Mouse (Mus musculus) liver, adult 2 months (tissue): ENCODE data around the gene Spty2d1. TPM values are rescaled to one million over a fixed set of nuclear protein-coding genes. Genes with fewer than 3 reads are reported as not detected.
"Not testable (repeated sequence)": the region's sequence is repeated elsewhere in the genome, so short reads cannot be mapped to it uniquely, and the experiment has no call there.

Experiments
- DNase-seq: peaks from one replicate; pipeline ENCODE4 v3.0.0-alpha.2; 2011; ENCODE audit warnings: low read depth, low spot score; ENCODE audit errors: extremely low read depth
- H3K27ac ChIP-seq: fragments of 200-500 bp; replicated peaks from 2 replicates; pipeline ENCODE4 v1.5.1; 2012; ENCODE audit warnings: low read depth, mild to moderate bottlenecking, control low read depth, inconsistent platforms, low read length; ENCODE audit not compliant: insufficient read depth
- H3K27me3 ChIP-seq: fragments of 200-500 bp; 2 replicates; pipeline ENCODE4 v1.6.1; 2012; ENCODE audit warnings: mild to moderate bottlenecking, moderate library complexity, low read length, inconsistent platforms; ENCODE audit not compliant: control insufficient read depth, insufficient read depth
- H3K36me3 ChIP-seq: fragments of 200-500 bp; 2 replicates; pipeline ENCODE4 v1.6.1; 2012; ENCODE audit warnings: low read length, inconsistent platforms; ENCODE audit not compliant: control insufficient read depth, insufficient read depth
- H3K4me1 ChIP-seq: fragments of 200-500 bp; 2 replicates; pipeline ENCODE4 v1.6.1; 2011; ENCODE audit warnings: low read length; ENCODE audit not compliant: control insufficient read depth, insufficient read depth
- H3K4me3 ChIP-seq: fragments of 200-500 bp; 2 replicates; pipeline ENCODE4 v1.5.1; 2011; ENCODE audit warnings: low read depth, mild to moderate bottlenecking, control low read depth, low read length, moderate library complexity; ENCODE audit not compliant: insufficient read depth
- H3K79me2 ChIP-seq: fragments of 200-500 bp; 2 replicates; pipeline ENCODE4 v1.6.1; 2012; ENCODE audit warnings: inconsistent platforms, mild to moderate bottlenecking, low read length, moderate library complexity; ENCODE audit not compliant: control insufficient read depth, insufficient read depth
- H3K9ac ChIP-seq: fragments of 200-500 bp; 2 replicates; pipeline ENCODE4 v1.6.1; 2012; ENCODE audit warnings: low read depth, mild to moderate bottlenecking, control low read depth, inconsistent platforms, low read length
- CTCF ChIP-seq: fragments of 200-500 bp; IDR thresholded peaks from 2 replicates; pipeline ENCODE4 v1.5.1; 2011; ENCODE audit warnings: low read depth, low read length, control low read depth
- POLR2A ChIP-seq: fragments of 200-500 bp; IDR thresholded peaks from 2 replicates; pipeline ENCODE4 v1.6.1; 2011; ENCODE audit warnings: low read length, control low read depth; ENCODE audit not compliant: insufficient read depth; ENCODE audit errors: extremely low read depth
- WGBS: fragments of 180-500 bp; shearing (Covaris S2); methylation state at CpG from one replicate; pipeline ENCODE4 v1.1.7; 2018; 5-methylcytosine and 5-hydroxymethylcytosine counted together
- polyA plus RNA-seq: library from polyadenylated mRNA; depleted of rRNA; stranded (reverse); fragments of >200 nt; gene quantifications from 2 replicates; pipeline ENCODE4 v1.2.3, GENCODE M21; 2012
- total RNA-seq: library from RNA; depleted of rRNA; stranded (reverse); fragments of >200 nt; gene quantifications from 2 replicates; pipeline ENCODE4 v1.2.3, GENCODE M21; 2014

Gene Spty2d1
- total and polyA plus RNA-seq, 2 experiments = 3.2 to 7.5 TPM

DNA sequence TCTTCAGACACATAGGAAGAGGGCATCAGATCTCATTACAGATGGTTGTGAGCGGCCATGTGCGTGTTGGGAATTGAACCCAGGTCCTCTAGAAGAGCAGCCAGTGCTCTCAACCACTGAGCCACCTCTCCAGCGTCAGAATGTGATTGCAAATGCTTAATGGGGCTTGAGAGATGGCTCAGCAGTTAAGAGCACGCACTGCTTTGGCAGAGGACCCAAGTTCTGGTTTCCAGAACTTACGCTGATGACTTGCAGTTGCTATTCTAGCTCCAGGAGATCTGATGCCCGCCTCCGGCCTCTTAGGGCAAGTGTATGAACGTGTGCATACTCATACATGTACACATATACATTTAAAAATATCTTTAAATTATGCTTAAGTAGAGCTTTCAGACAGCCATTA, 27.2 kb upstream of the Spty2d1 start:
- no peaks in the 10 kb centered on the region for H3K36me3 ChIP-seq
- no peaks in the 10 kb centered on the region for H3K79me2 ChIP-seq
- H3K27me3 ChIP-seq = no peaks in the 10 kb centered on the region
- no peak overlapping the region for H3K9ac ChIP-seq
- WGBS = 80% methylated on average over 8 of the region's 8 CpGs
- no peak overlapping the region for H3K4me3 ChIP-seq
- no peaks in the 10 kb centered on the region for H3K4me1 ChIP-seq
- no peak for DNase-seq
- H3K27ac ChIP-seq = no peak overlapping the region
- TF ChIP-seq CTCF = no peak
- no peak for TF ChIP-seq POLR2A

DNA sequence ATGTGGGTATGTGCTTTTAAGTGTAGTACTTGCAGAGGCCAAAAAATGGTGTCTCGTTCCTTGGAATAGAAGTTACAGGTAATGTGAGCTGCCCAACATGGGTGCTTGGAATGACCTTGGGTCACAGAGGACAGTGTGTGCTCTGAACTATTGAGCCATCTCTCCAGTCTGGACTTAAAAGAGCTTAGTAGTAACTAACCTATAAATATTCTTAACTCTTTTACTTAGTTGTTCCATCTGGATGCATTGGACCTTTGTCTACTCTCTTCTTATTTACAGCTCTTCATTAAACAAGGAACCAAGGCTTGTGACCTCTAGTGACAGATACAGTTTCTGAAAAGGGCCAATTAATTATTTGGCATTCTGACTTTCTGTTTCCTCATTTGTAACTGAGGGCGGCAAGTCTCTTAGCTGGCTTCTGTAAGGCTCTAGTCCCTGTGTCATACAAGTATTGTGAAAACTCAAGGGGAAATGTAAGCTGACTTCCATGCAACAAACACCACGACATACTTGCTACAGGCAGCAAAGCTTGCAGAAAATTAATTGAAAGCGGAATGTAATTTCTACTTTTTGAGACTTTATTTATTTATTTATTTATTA, 26.7 kb upstream of the Spty2d1 start:
- TF ChIP-seq CTCF (no peak), POLR2A (no peak)
- H3K79me2 ChIP-seq = no peaks in the 10 kb centered on the region
- no peaks in the 10 kb centered on the region for H3K27me3 ChIP-seq
- H3K9ac ChIP-seq = no peak overlapping the region
- H3K36me3 ChIP-seq = no peaks in the 10 kb centered on the region
- H3K4me1 ChIP-seq = no peaks in the 10 kb centered on the region
- no peak overlapping the region for H3K27ac ChIP-seq
- no peak overlapping the region for H3K4me3 ChIP-seq
- WGBS = 75% methylated on average over 4 of the region's 4 CpGs
- DNase-seq = peak; percentile 53

DNA sequence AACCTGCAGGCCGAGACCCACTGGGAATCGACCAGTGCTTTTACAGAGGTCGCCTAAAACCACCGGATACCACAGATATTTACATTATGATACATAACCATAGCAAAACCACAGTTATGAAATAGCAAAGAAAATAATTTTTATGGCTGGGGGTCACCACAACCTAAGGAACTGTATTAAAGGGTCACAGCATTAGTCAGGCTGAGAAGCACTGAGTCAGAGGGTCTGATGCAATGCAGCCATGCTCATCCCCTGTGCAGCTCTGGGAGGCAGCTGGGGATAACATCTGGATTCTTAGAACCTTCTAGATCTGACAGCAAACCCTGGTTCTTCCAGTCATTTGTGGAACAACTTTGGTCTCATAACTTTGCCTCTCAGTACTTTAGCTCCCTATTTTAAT, 23.2 kb upstream of the Spty2d1 start:
- no peak for TF ChIP-seq POLR2A
- TF ChIP-seq CTCF = no peak
- no peak for DNase-seq
- H3K79me2 ChIP-seq = no peaks in the 10 kb centered on the region
- no peaks in the 10 kb centered on the region for H3K36me3 ChIP-seq
- H3K4me1 ChIP-seq = no peaks in the 10 kb centered on the region
- 88% methylated on average over 4 of the region's 4 CpGs for WGBS
- H3K27me3 ChIP-seq = no peaks in the 10 kb centered on the region
- H3K27ac ChIP-seq = no peak overlapping the region
- no peak overlapping the region for H3K4me3 ChIP-seq
- no peak overlapping the region for H3K9ac ChIP-seq

DNA sequence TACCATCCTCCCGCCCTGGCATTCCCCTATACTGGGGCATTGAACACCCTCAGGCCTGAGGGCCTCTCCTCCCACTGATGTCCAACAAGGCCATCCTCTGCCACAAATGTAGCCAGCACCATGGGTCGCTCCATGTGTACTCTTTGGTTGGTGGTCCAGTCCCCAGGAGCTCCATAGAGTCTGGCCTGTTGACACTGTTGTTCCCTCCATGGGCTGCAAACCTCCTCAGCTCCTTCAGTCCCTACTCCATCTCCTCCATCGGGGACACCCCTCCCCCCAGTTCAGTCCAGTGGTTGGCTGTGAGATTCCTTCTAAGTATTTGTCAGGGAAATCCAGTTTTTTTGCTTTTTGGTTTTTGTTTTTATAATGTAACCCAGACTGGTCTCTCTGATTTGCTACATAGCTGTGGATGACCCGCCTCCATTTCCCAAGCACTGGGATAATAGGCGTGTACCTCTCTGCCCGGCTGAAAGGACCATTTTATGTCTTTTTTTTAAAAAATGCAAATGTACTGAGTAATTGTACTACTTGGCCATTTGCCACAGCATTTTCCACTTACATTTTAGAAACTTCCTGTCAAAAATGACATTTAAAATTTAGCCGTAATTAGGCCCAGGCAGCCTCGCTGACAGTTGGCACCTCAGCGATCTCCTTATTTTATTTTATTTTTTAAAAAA, 22.4 kb upstream of the Spty2d1 start:
- Histone ChIP-seq H3K4me1 (no peaks in the 10 kb centered on the region), H3K27ac (no peak overlapping the region), H3K9ac (no peak overlapping the region), H3K4me3 (no peak overlapping the region), H3K79me2 (no peaks in the 10 kb centered on the region), H3K27me3 (no peaks in the 10 kb centered on the region), H3K36me3 (no peaks in the 10 kb centered on the region)
- TF ChIP-seq CTCF (no peak), POLR2A (no peak)
- no peak for DNase-seq
- 84% methylated on average over 9 of the region's 9 CpGs for WGBS

DNA sequence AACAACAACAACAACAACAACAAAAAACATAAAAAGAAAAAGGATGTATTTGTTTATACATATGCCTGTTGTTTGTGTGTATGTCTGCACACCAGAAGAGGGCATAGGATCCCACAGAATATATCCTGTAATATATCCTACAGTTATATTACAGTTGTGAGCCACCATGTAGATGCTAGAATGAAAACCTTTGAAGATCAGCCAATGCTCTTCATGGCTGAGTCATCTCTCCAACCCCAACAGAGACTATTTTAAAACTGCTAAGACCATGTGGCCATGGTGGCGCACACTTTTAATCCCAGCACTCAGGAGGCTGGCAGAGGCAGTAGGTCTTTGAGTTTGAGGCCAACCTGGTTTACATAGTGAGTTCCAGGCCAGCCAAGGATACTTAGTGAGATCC, 19.3 kb upstream of the Spty2d1 start:
- no peaks in the 10 kb centered on the region for H3K79me2 ChIP-seq
- H3K27ac ChIP-seq = no peak overlapping the region
- TF ChIP-seq POLR2A = no peak
- TF ChIP-seq CTCF = no peak
- H3K4me1 ChIP-seq = no peaks in the 10 kb centered on the region
- no peak overlapping the region for H3K4me3 ChIP-seq
- no peak for DNase-seq
- no peaks in the 10 kb centered on the region for H3K36me3 ChIP-seq
- H3K9ac ChIP-seq = no peak overlapping the region
- 96% methylated on average over 1 of the region's 1 CpGs for WGBS
- no peaks in the 10 kb centered on the region for H3K27me3 ChIP-seq

DNA sequence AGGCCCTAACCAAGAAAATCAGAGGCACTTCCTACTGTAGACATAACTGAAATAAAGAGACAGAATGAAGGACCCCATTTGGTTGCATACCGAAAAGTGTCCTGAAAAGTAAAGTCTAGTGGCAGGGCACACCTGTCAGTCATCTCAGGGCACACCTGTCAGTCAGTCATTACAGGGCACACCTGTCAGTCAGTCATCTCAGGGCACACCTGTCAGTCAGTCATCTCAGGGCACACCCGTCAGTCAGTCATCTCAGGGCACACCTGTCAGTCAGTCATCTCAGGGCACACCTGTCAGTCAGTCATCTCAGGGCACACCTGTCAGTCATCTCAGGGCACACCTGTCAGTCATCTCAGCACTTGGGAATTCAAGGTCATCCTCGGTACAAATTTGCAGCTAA, 18.7 kb upstream of the Spty2d1 start:
- not testable (repeated sequence) for H3K9ac ChIP-seq, H3K4me1 ChIP-seq, H3K36me3 ChIP-seq, H3K4me3 ChIP-seq, H3K79me2 ChIP-seq, H3K27me3 ChIP-seq, H3K27ac ChIP-seq, DNase-seq
- WGBS = 85% methylated on average over 3 of the region's 3 CpGs
